Mouse (Mus musculus) cortical plate, adult 2 months (tissue): ENCODE results near the gene Lcorl.

Experiments
- CTCF ChIP-seq: fragments of 200-500 bp; IDR thresholded peaks from 2 replicates; pipeline ENCODE4 v1.5.1; 2011; ENCODE audit warnings: mild to moderate bottlenecking, control low read depth, low read length; ENCODE audit not compliant: insufficient read depth; ENCODE audit errors: extremely low read depth
- POLR2A ChIP-seq: fragments of 200-500 bp; IDR thresholded peaks from 2 replicates; pipeline ENCODE4 v1.6.1; 2011; ENCODE audit warnings: mild to moderate bottlenecking, low read length, control low read depth; ENCODE audit not compliant: insufficient read depth; ENCODE audit errors: extremely low read depth

DNA sequence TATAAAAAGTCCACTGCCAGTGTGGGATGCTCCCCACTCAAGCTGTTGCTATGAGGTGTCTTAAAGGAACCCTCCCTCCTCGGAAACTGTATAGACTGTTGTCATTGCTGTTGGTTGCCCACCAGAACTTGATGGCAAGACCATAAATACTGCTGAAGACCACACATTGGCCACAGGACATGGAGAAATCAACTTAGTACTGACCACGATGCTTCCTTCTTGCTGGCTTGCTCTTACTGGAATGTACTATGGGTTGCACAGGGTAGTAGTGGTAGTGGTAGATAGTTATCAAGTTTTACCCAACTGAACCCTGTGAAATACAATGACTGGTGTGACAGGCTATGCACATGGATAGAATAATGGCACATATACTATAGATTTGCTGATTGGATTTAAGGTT lies 150.6 kb downstream of the Lcorl start:
- no peak for TF ChIP-seq CTCF
- no peak for TF ChIP-seq POLR2A
